Mouse (Mus musculus) liver, adult (tissue): ENCODE data around the gene Acap2.

Experiments
- GATA4 ChIP-seq: IDR thresholded peaks from 2 replicates; pipeline ENCODE4 v1.6.1; 2014; ENCODE audit warnings: mild to moderate bottlenecking, low read length; ENCODE audit not compliant: insufficient replicate concordance

The Acap2 gene

DNA sequence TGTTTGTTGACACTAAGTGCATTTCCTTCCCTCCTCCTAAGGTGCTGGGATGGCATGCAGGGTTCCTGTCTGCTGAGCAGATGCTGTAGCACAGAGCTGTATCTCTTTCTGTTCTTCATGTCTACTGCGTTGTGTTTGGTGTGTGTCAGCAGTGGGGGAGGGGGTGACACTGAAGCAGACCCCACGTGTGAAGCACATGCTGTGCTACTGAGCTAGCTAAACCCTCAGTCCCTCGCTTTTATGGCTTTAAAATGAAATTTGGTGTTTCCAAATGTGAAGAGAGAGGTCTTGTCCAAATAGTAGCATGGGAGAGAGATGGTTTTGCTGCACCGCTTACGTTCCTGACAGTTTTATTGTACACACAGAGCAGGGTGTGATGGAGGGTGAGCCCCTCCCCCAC, 30.5 kb upstream of the Acap2 start:
- TF ChIP-seq GATA4, result no peak

- TF ChIP-seq GATA4, result no peak
These were observed 26.7 kb upstream of the Acap2 start for GRCm38 (mm10) chr16:31227746-31228145.

DNA sequence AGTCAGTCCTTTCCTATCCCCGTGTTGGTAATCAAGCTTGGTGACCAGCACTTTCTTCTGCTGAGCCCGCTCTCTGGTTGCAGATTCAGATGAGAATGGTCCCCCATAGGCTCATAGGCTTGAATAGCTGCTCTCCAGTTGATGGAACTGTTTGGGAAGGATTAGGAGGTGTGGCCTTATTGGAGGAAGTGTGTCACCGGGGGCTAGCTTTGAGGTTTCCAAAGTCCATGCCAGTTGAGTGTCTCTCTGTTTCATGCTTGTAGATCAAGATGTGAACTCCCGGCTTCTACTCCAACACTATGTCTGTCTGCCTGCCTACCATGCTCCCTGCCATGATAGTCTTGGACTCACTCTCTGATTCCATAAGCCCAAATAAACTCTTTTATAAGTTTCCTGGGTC, 14.2 kb upstream of the Acap2 start:
- no peak for TF ChIP-seq GATA4

GRCm38 (mm10) chr16:31213463-31213862, 12.4 kb upstream of the Acap2 start:
- TF ChIP-seq GATA4, result no peak

- TF ChIP-seq GATA4, result peak; percentile 48; the same call in 1 of the 2 replicates
These were observed 10.5 kb upstream of the Acap2 start for GRCm38 (mm10) chr16:31211503-31211902.

GRCm38 (mm10) chr16:31210453-31210852, 9.4 kb upstream of the Acap2 start:
- no peak for TF ChIP-seq GATA4

DNA sequence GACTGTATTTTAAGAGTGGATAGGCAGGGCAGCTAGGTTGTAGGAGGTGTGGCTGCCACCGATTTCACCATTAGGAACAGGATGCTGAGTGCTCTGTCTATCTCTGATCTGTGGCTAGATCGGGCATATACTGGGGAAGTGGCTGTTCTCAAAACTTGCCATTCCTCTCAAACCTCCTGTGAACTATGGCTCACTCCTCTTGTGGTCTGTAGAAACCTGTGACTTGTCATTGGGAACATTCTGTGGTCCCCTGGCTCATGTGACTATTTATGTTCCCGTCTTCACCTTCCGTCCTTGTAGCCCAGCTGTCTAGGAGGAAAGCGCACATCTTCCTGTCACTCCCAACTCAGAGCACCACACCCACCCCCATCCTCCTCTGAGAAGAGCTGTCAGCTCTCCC, 8.9 kb upstream of the Acap2 start:
- no peak for TF ChIP-seq GATA4

GRCm38 (mm10) chr16:31205726-31206125, 4.7 kb upstream of the Acap2 start:
- no peak for TF ChIP-seq GATA4

DNA sequence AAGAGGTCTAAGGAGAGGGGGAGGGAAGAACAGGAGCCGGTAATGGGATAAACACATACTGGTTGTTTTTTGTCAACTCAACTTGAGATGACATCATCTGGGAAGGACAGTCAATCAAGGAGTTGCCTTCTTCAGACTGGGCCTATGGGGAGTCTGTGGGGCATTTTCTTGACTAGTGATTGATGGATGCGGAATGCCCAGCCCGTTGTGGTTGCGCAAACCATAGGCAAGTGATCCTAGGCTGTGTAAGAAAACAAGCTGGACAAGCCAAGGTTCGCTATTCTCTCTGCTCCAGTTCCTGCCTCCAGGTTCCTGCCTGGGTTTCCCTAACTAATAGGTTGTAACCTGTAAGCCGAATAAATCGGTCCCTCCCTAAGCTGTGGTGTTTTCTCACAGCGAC, 4.1 kb upstream of the Acap2 start:
- TF ChIP-seq GATA4, result no peak

DNA sequence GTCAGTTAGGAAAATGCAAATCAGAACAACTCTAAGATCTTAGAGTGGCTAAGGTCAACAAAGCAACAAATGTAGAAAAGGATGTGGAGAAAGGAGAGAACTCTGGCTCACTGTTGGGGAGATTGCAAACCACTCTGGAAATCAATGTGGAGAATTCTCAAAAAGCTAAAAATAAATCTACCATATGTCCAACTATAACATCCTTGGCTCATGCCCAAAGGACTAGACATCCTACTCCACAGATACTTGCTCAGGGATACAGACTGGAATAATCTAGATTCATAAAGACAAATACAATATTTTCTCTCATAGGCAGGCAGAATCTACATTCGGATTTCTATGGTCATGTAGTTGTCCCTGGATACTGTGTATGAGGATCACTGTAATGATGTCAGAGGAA, 3.2 kb upstream of the Acap2 start:
- no peak for TF ChIP-seq GATA4

DNA sequence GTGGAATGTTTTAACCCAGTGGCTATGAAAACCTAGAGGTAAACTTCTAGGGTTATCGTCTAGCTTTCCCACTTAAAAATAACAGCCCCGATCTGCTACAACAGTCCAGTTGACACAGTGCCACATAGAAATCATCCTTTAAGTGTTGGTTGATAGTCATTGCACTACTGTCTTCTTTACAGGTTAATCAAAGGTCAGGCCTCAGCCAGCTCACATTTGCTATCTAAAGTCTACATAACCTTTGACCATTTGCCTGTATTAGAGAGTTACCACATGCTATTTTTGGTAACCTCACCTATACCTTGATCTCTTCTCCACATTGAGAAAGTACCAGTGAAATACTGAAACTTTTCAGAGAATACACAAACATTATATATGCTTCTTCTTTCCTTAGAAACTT, 659 bp upstream of the Acap2 start:
- peak; percentile 77; the same call in 1 of the 2 replicates for TF ChIP-seq GATA4

- peak; percentile 64; the same call in 1 of the 2 replicates for TF ChIP-seq GATA4
These were observed 887 bp downstream of the Acap2 start for GRCm38 (mm10) chr16:31199926-31200789.

GRCm38 (mm10) chr16:31199591-31199925, 1.5 kb downstream of the Acap2 start:
- TF ChIP-seq GATA4, result no peak

DNA sequence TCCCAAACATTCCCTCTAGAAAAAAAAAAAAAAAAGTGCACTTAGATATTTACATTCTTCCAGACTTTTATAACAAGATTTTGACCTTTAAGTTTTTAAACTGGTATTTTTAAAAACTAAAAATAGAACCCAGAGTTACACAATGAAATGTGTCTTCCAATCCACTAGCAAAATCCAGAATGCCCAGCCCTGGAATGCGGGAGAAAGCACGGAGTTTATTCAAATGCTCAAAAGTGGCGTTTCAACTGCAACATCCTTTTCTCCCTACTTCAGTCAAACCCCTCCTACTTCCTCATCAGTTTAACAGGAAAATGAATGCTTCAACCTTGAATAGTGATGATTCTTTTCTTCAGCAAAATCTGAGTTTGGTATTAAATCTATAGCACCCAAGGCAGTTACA, 4.1 kb downstream of the Acap2 start:
- no peak for TF ChIP-seq GATA4

GRCm38 (mm10) chr16:31192526-31192925, 8.5 kb downstream of the Acap2 start:
- no peak for TF ChIP-seq GATA4

- TF ChIP-seq GATA4, result no peak
These were observed 9.2 kb downstream of the Acap2 start for GRCm38 (mm10) chr16:31191818-31192217.

DNA sequence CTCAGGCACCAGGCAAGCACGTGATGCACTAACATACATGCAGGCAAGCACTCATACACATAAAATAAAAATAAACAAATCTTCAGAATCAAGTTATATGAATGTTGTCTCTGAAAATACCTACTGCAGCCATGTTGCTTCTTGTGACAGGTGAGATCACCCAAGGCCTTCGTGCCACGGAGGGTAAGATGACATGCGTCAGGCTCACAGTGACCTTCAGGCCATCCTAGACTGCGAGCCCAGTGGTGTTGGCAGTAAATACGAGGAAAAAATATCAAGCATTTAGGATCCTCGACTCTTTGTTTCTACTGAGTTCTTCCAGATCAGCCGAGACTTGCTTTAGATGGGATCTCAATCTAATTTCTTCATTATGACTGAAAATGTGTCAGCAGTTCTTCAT, 10.6 kb downstream of the Acap2 start:
- no peak for TF ChIP-seq GATA4
